Mouse (Mus musculus) lung, adult 18-20 months (tissue): ENCODE measurements around the gene Stat5b.

Experiments used
- DNase-seq, 2 experiments: peaks; one replicate each; pipeline ENCODE4 v3.0.0; 2022; ENCODE audit warnings: mixed read lengths in 2 of 2

The Stat5b gene

GRCm38 (mm10) chr11:100806380-100807305, 43.9 kb downstream of the Stat5b start:
- no peak for DNase-seq

- DNase-seq, result no peak
These were observed 45.0 kb downstream of the Stat5b start for GRCm38 (mm10) chr11:100805535-100805934.

- DNase-seq, result no peak
These were observed 46.1 kb downstream of the Stat5b start for GRCm38 (mm10) chr11:100804409-100804808.

- DNase-seq, result no peak
These were observed 51.1 kb downstream of the Stat5b start for GRCm38 (mm10) chr11:100799426-100799825.

GRCm38 (mm10) chr11:100796585-100796984, 53.9 kb downstream of the Stat5b start:
- DNase-seq, result no peak

GRCm38 (mm10) chr11:100795386-100795785, 55.1 kb downstream of the Stat5b start:
- DNase-seq, result no peak

GRCm38 (mm10) chr11:100791457-100792049, 59.0 kb downstream of the Stat5b start:
- peak in 1 of 2 experiments; percentile 43 for DNase-seq

GRCm38 (mm10) chr11:100790644-100791043, 59.9 kb downstream of the Stat5b start:
- peak; percentile 22 to 44 for DNase-seq

- DNase-seq, result no peak
These were observed 60.8 kb downstream of the Stat5b start for GRCm38 (mm10) chr11:100789702-100790101.

GRCm38 (mm10) chr11:100785774-100786173, 64.8 kb downstream of the Stat5b start:
- no peak for DNase-seq

GRCm38 (mm10) chr11:100784286-100784685, 66.2 kb downstream of the Stat5b start:
- no peak for DNase-seq

- no peak for DNase-seq
These were observed 68.0 kb downstream of the Stat5b start for GRCm38 (mm10) chr11:100782568-100782967.

- DNase-seq, result peak; percentile 56 to 60
These were observed 68.6 kb downstream of the Stat5b start for GRCm38 (mm10) chr11:100781763-100782475.

- no peak for DNase-seq
These were observed 70.3 kb downstream of the Stat5b start for GRCm38 (mm10) chr11:100780247-100780646.

- DNase-seq, result no peak
These were observed 72.5 kb downstream of the Stat5b start for GRCm38 (mm10) chr11:100778069-100778468.

GRCm38 (mm10) chr11:100775921-100776320, 74.6 kb downstream of the Stat5b start:
- no peak for DNase-seq

GRCm38 (mm10) chr11:100774261-100774660, 76.3 kb downstream of the Stat5b start:
- DNase-seq, result no peak

- DNase-seq, result peak; percentile 88 to 90
These were observed 79.7 kb downstream of the Stat5b start, which contains the start of gene Ghdc for GRCm38 (mm10) chr11:100770646-100771408. Gene Ghdc (minus strand): TSS chr11:100770957.

- no peak for DNase-seq
These were observed 80.5 kb downstream of the Stat5b start for GRCm38 (mm10) chr11:100769980-100770379.

- DNase-seq, result no peak
These were observed 82.7 kb downstream of the Stat5b start for GRCm38 (mm10) chr11:100767871-100768270.

- no peak for DNase-seq
These were observed 83.8 kb downstream of the Stat5b start for GRCm38 (mm10) chr11:100766726-100767125.

GRCm38 (mm10) chr11:100762831-100763230, 87.7 kb downstream of the Stat5b start, which contains the start of gene Hcrt:
Gene Hcrt (minus strand): TSS chr11:100762931.
- no peak for DNase-seq
